Mouse (Mus musculus) left cerebral cortex, postnatal 14 days (tissue): ENCODE results near the gene Cdkn1c. TPM values are rescaled to one million over a fixed set of nuclear protein-coding genes. Genes with fewer than 3 reads are reported as not detected.

Source experiments
- DNase-seq, 2 experiments: peaks; one replicate each; pipeline ENCODE4 v3.0.0; 2021 to 2022; ENCODE audit warnings: low spot score in 2 of 2, mixed read lengths in 1 of 2
- intact Hi-C: fragments of 180-260 bp; cut with DNase I; formaldehyde crosslinking; loops from one replicate; pipeline ENCODE4 v1.15.1; 2025
- long read RNA-seq, 2 experiments: library from polyadenylated mRNA; stranded (forward); transcript quantifications; one replicate each; pipeline ENCODE4 v2.0.0; 2021
- total RNA-seq, 2 experiments: library from RNA; stranded (reverse); gene quantifications; 2 replicates each; pipeline ENCODE4 v1.2.3; 2021

Gene Cdkn1c
- total RNA-seq, result 10 to 100 TPM; 14.1 to 14.2 TPM
- long read RNA-seq, experiment 1, transcript Cdkn1c-201 (4 exons, 1,901 nt), result major isoform, 7 of 37 reads
- long read RNA-seq, experiment 1, partial matches to known transcripts, result 5 of 37 reads
- long read RNA-seq, experiment 1, other reads (novel, unspliced or antisense), result 24 of 37 reads
- long read RNA-seq, experiment 2, partial matches to known transcripts, result 1 of 26 reads
- long read RNA-seq, experiment 2, other reads (novel, unspliced or antisense), result 16 of 26 reads

DNA sequence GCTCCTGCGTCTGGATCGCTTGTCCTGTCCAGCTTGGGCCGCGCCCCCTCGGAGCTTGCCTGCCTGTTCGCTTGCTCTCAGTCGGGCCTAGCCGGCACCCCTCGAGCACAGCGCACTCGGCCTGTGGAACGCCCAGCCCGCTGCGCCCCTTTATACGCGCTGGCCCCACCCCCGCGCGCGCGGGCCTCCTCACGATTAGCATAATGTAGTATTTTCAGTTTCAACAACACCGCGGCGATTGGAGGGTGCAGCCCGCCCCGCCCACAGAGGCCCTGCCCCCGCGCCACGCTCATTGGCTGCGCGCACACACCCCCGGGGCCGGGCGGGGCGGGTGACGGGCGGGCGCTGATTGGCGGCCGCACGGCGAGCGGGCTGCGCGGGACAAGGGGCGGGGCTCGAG is at the start of gene Cdkn1c:
Gene Cdkn1c, minus strand, starts transcription at position 177 of the 400 bp plus-strand sequence.
- intact Hi-C loops, result loop anchor here (5.0 kb wide), 2 partner anchors 89 to 164 kb away; no protein-coding TSS in a partner anchor
- DNase-seq, result peak; percentile 82 to 85

DNA sequence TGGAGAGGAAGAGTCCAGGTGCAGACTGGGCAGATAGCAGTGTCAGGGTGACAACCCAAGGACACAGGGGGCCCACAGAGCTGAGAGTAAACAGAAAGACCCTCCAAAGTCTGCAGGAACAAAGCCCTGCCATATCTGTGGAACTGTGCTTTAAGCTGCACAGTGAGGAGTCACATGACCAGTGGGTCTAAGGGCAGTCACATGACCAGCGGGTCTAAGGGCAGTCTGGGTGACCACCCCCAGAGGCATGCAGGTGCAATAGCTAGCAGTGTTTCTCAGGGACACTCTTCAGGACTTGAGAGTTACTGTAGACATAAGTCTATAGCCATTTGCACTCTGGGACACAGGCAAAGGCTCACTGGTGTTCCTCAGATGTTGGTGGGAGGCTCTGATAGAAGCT is 48.7 kb upstream of the Cdkn1c start:
- no peak for DNase-seq
- intact Hi-C loops, result no loop called here

DNA sequence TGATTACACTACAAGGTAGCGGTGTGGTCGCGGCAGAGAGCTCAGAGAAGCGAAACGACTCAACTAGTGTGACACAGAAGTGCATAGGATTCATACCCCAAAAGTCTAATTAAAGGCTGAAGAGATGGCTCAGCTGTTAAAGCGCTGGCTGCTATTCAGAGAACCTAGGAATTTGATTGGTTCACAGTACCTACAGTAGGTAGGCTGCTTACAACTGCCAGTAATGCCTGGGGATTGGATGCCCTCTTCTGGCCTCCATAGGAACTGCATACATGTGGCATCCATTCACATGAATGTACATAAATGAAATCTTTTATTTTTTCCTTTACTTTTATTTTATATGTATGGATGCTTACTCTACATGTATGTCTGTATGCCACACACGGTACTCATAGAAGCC is 45.8 kb upstream of the Cdkn1c start:
- intact Hi-C loops, result no loop called here
- DNase-seq, result peak; percentile 78 to 80

DNA sequence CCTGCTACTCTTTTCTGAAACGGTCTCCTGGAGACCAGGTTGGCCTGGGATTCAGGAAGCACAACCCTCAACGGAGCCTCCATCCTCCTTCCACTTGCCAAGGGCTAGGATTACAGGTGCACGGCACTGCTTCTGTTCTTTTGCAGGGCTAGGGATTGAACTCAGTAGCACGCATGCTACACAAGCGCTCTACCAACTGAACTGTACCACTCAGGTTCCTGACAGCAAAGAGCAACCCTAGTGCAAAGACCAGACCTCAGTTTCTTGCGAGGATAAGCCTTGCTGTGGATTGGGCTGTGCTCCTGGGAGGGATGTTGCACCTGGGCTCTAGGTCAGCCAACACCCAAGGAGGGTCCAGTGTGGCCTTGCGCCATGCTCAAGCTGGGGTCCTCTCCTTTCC is 45.4 kb upstream of the Cdkn1c start:
- intact Hi-C loops, result no loop called here
- DNase-seq, result no peak

DNA sequence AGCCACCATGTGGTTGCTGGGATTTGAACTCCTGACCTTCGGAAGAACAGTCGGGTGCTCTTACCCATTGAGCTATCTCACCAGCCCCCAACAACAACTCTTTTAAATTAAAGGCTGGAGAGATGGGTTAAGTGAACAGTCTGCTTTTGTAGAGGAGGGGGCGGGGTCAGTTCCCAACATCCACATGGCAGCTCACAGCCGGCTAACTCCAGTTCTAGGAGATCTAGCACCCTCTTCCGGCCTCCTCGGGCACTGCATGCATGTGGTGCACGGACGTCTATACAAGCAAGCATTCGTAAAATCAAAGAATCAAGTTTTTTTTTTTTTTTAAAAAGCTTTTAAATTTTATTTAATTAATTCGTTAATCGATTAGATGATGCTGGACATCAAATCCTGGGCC is 45.0 kb upstream of the Cdkn1c start:
- intact Hi-C loops, result no loop called here
- peak; percentile 80 to 89 for DNase-seq

DNA sequence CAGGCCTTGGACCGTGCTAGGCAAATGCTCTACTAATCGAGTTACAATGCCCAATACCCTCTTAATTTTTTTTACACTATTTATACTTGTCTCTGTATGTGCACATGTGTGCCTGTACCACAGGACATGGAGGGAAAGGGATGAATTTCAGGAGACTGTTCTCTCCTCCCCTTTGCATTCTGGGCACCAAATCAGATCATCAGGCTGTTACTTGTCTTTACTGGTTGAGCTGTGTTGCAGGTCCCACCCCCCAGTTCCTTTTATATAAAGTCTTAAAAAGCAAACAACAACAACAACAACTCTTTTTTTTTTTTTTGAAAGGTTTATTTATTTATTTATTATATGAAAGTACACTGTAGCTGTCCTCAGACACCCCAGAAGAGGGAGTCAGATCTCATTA is 44.6 kb upstream of the Cdkn1c start:
- intact Hi-C loops, result no loop called here
- DNase-seq, result no peak

DNA sequence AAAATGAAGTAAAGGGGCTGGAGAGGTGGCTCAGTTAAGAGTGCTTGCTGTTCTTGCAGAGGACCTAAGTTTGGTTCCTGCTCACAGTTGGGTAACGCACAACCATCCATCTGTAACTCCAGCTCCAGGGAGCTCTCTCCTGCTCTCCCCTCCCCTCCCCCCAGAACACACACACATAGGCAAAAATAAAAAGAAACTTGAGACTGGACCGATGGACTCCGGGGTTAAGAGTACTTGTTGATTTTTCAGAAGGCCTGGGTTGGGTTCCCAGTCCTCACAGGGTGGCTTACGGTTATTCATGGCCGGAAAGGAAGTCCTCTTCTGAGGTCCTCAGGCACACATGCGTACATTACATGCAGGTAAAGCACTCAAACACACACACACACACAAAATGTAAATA is 43.1 kb upstream of the Cdkn1c start:
- DNase-seq, result no peak
- intact Hi-C loops, result no loop called here

DNA sequence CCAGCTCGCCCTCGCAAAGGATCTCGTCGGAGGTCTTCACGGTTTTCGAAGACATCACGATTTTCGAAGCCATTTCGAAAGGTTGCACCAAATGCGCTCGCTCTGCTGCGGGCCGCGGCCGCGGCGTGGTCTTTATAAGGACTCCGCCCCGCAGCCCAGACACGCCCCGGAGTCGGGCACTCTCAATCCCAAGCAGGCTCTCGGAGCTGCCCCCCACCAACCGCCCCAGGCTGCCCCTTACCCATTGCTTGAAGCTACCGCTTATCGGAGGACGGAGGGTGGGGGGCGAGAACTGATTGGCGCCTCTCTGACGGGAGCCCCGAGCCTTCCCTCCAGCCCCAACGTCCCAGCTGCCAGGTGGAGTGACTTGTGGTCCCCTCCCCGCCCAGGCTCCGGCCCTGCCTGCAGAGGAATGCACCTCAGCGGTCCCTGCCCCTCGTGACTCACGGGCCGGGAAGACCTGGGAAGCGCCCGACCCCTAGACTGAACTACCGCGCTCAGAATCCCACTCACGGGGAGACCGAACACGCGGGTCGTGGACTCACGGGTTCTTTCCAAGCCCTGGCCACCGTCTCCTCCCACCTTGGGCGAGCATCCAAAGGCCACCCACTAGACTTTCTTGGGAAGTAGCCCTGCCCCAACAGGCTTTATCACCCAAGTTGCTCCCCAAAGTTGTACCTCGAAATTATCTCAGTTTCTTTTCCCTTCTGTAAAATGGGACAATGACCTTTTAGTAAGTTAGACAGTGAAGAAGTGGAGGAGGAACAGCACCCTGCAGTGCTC is 41.8 kb upstream of the Cdkn1c start, which contains the start of gene Phlda2:
Gene Phlda2, minus strand, starts transcription at position 733 of the 783 bp plus-strand sequence.
- intact Hi-C loops, result no loop called here
- no peak for DNase-seq

DNA sequence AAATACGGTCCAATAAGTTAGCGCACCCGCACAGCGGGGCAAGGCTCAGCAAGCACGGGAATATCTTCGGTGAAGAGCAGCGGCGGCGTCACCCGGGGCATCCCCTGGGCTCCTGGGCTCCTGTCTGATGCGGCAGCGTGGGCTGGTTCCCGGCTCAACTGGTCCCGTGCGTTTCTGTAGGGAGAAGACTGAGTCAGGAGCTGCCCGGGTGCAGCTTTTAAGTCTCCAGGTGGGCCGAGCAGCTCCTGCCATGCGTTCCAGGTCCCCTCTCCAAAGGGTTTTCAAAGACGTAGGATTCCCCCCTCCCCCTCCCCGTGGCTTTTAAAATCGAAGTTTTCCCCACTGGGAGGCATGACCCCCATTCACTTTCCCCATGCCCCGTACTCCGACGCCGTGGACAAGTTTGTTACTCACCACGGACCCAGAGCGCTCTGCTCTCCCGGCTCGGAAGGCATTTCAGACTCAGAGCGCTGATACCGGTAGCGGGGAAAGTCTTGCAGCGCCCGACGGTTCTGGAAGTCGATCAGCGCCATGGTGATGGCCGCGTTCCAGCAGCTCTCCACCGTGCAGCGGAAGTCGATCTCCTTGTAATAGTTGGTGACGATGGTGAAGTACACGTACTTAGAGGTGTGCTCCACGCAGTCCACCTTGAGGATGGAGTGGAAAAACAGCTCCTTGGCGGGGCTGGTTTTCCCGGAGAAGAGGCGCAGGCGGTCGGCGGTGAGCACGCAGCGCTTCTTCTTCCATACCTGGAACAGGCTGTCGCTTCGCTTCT is 41.0 kb upstream of the Cdkn1c start:
- intact Hi-C loops, result no loop called here
- peak; percentile 22 to 27 for DNase-seq

DNA sequence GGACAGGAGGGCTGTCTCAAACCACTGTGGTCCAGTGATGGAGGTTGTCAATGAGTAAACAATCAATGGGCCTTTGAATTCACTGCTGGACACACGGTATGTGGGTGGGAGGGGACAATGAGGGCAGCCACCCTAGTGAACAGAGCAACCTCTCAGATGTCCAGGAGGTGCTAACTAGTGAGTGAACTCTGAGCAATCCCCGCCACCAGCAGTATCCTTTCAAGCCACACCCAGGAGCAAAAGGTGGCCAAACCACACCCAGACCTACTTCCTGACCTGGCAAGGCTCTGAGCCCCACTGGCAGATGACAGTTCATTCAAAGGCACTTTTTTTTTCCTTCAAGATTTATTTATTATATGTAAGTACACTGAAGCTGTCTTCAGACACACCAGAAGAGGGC is 40.1 kb upstream of the Cdkn1c start:
- DNase-seq, result no peak
- intact Hi-C loops, result no loop called here

DNA sequence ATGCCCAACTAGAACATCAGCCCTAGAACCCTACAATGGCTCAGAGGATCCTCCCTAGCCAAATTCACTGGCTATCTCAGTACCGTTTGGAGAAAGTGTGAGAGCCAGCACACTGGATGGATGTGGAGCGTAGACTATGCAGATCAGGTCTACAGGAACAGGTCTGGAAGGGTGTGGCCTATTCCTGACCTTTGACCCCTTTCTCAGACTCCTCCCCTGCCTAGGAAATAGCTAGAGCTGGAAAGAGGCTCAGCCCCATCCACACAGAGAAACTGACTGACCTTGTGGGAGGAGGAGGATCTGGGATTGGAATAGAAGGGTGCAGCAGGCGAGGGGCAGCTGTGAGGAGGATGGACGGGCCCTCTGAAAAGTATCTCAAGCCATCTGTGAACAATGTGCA is 37.7 kb upstream of the Cdkn1c start:
- intact Hi-C loops, result no loop called here
- DNase-seq, result no peak

DNA sequence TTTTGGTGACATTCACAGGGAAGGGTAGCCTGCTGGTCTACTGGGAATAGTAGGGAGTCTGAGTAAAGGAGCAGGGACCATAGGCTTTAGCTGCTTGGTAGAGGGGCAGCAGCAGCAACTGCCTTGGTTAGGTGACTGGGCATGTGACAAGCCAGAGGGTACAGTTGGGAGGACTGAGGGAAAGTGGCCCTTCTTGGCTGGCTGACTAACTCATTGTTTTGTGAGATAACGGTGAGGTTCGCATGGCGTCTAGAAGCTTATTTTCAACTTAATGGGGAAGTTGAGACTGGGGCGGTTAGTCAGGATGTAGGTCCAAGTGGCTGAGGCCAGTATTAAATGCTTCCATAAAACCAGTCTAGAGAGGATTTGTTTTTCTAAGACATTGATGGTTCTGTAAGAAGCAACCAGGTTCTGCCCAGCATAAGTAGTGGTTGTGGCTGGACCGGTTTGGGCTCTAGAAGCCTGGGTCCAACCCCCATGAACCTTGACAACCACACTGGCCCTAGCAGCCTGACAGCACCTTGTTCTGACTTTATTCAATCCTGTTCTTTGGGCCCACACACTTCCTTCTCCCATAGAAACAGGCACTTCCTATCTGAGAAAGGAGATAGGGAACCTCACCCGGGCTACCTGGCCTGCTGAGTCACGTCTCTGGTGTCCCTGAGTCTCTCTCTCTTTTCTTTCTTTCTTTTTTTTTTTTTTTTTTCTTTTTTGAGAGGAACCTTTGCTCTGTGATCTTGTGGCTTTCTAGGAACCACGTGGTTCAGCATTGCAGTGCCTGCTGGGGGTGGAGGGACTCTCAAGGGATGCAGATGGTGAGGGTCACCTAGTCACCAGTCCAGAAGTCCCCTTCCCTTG is 34.5 kb upstream of the Cdkn1c start:
- intact Hi-C loops, result no loop called here
- no peak for DNase-seq

DNA sequence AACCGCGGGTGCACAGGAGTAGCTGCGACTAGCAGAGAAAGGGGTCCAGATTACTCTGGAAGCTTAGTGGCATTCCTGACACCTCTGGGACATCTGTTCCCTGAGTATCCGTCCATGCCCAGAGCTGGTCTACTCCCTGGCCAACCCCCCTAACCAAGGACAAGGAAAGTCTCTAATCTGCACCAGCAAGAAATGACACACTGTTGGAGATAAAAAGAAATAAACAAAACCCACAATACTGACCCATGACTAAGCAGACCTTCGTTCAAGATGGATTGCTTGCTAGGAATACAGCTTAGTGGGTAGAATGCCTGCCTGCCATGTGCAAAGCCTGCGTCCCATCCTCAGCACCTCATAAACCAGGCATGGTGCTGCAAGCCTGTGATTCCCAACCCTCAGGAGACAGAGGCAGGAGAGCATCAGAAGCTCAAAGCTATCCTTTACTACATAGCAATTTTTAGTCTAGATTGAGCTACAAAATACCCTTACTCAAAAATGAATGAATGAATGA is 32.8 kb upstream of the Cdkn1c start:
- no peak for DNase-seq
- intact Hi-C loops, result no loop called here

DNA sequence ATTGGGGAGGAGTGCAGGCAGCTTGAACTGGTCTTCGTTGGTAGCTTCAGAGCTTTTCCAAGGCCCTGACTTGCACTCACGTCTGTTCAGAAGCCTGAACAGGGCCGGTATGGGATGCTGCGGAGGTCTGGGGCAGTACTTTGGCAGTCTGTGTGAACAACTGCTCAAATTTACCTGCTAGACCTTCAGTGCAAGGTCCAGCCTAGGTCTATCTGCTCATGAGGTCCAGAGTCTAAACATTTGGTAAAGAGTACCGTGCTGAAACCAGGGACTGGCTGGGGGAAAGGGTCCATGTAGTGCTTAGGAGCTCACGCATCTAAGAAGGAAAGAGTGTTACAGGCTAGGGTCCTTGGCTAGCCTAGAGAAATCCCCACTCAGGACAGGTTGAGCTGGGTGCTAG is 28.9 kb upstream of the Cdkn1c start:
- intact Hi-C loops, result no loop called here
- DNase-seq, result no peak

DNA sequence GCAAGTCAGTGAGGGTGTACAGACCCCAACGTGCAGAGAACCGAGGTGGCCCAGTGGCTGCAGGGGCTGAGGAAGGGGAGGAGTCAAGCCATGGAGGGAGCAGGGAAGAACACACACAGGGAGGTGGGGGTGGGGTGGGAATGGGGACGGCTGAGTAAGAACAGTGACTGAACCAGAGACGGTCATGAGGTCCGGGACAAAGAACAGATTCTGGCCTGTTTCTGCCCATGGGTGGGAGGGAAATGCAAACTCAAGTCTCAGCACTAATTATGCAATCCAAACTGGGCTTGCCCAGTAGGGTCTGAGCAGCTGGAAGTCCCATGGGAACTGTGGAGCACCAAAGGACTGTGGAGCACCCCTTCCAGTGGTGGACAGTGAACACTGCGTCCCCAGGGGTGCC is 21.7 kb upstream of the Cdkn1c start:
- DNase-seq, result no peak
- intact Hi-C loops, result no loop called here

DNA sequence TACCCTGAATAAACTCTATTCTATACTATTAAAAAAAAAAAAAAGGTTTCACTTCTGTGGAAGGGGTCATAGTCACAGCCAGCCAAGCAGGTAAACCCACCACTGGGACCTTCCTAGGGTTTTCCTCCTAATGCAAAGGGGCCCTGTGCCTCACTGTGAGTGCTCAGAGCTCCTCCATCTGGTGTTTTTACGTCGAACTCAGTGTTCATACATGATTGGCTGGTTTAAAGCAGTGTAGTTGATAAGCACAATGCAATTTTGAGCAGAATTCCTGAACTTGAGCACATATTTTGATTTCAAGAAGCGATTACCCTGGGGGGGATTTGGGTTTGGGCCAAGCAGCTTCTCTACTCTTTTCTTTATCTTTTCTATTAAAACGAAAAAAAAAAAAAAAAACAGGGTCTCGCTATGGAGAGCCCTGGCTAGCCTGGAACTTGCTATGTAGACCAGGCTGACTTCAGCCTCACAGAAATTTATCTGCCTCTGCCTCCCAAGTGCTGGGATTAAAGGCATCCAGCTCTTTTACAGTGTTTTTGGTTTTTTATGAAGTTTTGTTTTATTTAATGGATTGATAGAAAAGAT is 21.0 kb upstream of the Cdkn1c start:
- no peak for DNase-seq
- intact Hi-C loops, result no loop called here

DNA sequence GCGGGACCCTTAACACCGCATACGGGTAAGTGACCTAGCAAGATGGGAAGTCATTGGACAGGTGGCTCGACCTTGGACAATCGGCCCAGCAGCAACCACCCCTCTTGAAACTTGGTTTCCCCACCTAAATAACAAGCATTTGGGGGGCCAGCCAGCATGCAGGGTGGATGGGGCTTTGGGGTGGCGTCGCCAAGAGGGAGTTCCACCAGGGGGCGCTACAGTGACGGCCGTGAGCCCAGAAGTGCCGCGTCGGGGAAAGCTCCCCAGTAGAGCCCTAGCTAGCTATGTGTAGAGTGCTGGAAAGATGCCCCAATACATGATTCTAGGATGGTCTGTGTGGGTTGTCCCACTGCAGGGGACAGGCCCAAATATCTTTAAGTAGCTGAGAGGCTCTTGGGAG is 19.6 kb upstream of the Cdkn1c start:
- intact Hi-C loops, result no loop called here
- DNase-seq, result peak; percentile 47 to 48

DNA sequence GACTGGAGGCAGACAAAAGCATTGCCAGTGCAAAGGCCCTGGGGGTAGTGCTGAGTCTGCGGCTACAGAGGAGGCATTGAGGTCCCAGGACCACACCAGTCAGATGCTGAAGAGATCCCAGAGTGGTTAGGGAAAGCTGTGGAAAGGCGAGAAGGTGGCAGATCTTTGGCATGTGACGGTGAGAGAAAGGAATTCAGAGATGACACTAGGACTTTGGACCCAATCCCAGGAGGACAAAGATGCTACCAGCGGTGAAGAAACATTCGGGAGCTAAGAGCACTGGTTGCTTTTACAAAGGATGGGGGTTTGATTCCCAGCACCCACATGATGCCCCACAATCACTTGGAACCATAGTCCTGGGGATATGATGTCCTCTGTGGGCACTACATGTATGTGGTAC is 16.9 kb upstream of the Cdkn1c start:
- intact Hi-C loops, result loop anchor here (10.0 kb wide), 1 partner anchor 277 kb away; the partner anchor contains the start of gene Osbpl5
- DNase-seq, result no peak
